Mouse (Mus musculus) urinary bladder, adult 2 months (tissue): ENCODE measurements around the gene Anxa11. TPM values are rescaled to one million over a fixed set of nuclear protein-coding genes. Genes with fewer than 3 reads are reported as not detected.
"Not testable (repeated sequence)": the region's sequence is repeated elsewhere in the genome, so short reads cannot be mapped to it uniquely, and the experiment has no call there.

Source experiments
- DNase-seq: peaks from one replicate; pipeline ENCODE4 v3.0.0; 2022; ENCODE audit warnings: low spot score
- polyA plus RNA-seq: library from polyadenylated mRNA; depleted of rRNA; stranded (reverse); fragments of >200 nt; gene quantifications from 2 replicates; pipeline ENCODE4 v1.2.3, GENCODE M21; 2012; rRNA removed

Gene Anxa11
- polyA plus RNA-seq, 1 experiment: 65.5 TPM

GRCm38 (mm10) chr14:25869135-25869878, 27.4 kb downstream of the Anxa11 start:
- no peak for DNase-seq

GRCm38 (mm10) chr14:25872461-25873415, 30.8 kb downstream of the Anxa11 start:
- DNase-seq: no peak

DNA sequence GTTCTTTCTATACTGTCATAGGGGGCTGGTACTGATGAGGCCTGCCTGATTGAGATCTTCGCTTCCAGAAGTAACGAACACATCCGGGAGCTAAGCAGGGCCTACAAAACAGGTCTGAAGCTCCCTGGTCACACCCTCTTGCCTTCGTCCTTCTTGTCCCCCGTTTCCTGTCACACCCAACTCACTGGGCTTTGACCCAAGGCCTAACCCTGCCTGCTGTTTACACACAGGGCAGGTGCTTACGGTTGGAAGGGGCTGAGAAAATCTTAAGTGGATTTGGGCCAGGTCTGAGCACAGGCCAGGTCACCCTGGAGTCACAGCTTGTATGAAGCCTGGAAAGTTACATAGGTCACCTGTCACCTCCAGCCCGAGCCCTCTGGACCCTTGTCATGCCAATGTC, 34.7 kb downstream of the Anxa11 start:
- not testable (repeated sequence) for DNase-seq

GRCm38 (mm10) chr14:25881769-25882168, 39.8 kb downstream of the Anxa11 start:
- not testable (repeated sequence) for DNase-seq

DNA sequence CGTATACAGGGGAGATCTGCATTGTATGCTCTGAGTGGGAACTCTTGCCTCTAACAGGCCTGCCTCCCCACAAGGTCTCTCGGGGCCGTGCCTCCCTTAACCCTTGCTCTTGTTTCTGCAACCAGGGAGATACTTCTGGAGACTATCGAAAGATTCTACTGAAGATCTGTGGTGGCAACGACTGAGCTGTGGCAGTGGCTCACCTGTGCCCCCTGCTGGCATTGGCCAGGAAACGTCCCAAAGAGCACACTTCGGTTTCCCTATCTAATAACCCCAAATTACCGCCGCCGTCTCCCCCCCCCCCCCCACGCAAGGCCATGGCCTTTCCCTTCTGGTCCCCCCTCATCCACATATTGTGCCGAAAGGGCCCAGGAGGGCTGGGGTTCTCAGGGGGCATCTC, 43.9 kb downstream of the Anxa11 start:
- DNase-seq: not testable (repeated sequence)

DNA sequence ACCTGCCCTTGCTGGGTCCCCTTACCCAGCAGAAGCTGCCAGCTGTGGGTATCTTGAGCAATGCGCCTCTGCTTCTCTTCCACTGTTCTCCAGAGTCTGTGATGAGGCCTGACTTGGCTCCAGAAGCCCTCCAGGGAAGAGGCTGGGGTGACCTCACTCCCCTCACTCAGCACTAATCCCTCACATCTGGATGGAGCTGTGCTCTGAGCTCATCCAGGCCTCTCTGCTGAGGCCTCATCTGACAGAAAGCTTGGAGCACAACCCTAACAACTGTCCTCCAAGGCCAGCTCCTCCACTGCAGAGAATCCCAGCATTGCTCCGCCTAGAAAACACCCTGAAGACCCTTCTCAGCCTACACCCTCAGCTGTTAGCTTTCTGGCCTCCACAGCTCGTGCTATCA, 52.6 kb downstream of the Anxa11 start:
- not testable (repeated sequence) for DNase-seq

- DNase-seq: not testable (repeated sequence)
These were observed 53.7 kb downstream of the Anxa11 start for GRCm38 (mm10) chr14:25895686-25896085.

GRCm38 (mm10) chr14:25903000-25903399, 61.0 kb downstream of the Anxa11 start, which contains the start of gene Plac9a:
Gene Plac9a, minus strand, starts transcription at chr14:25903100.
- DNase-seq: not testable (repeated sequence)

GRCm38 (mm10) chr14:25905243-25905642, 63.3 kb downstream of the Anxa11 start:
- not testable (repeated sequence) for DNase-seq

DNA sequence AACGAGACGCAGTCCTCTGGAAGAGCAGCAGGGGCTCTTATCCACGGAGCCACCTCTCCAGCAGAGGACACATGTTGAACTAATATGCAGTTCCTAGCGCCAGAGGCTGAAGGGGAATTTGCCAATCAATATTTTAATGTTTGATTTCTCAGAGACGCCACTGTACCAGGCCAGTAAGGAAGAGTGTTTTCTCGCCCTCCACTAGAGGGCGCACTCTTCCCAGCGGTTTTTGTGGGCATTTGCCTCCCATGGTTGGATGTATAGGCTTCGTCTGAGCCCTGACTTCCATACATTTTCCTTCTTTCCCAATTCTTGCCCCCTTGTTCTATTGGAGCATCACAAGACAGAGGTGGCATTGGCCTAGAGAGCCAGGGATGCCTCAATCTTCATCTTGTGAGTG, 65.3 kb downstream of the Anxa11 start:
- DNase-seq: not testable (repeated sequence)

DNA sequence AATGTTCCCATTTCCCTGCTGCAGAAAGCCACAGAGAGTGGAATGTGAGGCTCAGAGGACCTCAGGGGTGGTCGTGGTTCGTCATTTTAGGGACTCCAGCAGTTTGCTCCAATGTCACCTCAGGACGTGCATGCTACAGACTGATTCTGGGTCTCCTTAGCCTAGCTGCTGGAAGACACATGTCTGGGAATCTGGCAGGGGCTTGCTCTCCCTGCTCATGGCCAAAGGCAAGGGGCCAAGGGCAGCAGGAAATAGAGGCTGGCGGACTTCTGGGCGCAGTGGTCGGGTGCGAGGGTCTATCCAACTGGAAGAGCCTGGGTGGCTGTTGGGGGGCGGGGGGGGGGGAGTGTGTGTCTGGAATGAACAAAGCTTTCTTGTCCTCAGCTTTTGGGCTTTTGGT, 67.0 kb downstream of the Anxa11 start:
- not testable (repeated sequence) for DNase-seq

DNA sequence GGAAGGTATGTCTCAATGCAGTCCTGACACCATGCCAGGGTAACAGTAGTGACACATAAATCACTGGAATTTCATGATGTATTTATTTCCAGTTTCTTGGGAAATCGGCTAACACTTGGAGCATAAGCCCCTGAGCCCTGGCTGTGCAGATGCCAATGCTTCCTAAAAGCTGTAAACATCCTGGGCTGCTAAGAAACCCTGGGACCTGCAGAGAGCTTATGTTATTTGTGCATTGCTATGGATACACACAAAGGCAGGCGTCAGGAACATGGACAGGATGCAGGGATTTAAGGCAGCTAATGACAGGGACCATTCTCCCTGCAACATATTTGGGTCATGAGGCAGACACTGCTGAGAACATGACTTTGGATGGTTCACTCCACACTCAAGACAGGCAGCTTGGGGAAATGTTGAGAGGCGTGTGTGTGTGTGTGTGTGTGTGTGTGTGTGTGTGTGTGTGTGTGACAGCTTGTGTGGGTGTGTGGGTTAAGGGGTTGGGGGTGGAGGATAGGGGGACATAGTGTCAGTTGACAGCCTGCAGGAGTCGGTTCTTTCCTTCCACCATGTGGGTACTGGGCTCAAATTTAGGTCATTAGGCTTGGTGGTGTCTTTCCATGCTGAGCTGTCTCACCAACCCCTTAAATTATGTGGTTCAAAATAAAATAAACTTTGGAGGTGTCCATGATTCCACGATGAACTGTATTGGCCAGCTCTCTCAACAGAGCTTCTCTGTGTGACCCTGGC, 76.6 kb downstream of the Anxa11 start:
- not testable (repeated sequence) for DNase-seq

DNA sequence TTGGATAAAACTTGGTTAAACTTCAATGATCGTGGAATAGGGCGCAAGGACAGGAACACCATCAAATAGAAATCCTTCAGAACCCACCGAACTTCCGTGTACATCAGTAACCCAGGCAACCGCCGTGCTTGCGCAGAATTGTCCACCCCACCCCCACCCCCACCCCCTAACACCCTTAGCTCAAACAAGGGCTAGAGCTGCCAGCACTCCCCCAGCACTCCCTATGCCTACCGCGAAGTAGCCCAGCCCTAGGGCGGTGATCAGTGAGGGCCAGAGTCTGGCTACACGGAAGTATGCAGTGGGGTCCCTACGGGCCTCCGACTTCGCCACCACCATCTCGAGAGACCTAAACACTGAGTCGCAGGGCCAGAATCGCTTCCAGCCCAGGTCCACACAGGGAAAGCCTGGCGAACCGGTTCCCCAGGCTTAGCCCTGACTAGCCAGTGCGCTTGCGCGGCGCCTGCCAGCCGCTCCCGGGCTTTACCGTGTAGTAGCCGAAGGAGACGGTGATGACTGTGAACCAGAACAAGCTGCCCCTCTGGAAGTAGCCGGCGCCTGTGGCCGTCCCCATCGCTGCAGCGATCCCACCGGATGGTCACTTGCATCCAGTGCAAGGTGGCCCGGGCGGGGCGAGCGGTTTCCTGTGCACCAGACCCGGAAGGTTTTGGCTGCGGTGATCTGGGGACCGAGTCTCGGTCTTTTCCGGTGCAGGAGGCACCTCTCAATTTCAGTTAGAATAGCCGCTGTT, 85.0 kb downstream of the Anxa11 start:
- DNase-seq: not testable (repeated sequence)

DNA sequence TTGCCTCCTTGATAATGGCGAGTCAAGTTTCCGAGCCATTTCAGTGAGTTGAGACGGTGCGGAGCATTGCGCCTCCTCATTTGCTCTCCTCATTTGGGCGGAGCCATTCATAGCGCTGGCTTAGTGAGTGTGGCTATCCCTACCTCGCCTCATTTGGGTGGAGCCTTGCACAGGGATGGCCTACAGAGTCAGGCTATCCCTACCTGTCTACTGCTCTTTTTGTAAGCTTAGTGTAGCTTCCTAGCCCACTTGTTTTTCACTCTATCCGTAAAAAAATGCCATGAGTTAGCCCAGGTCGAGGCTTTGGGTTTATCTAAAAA, 85.6 kb downstream of the Anxa11 start, which contains the start of gene Tmem254a:
TSS of gene Tmem254a (minus strand) at position 111 of the 320 bp plus-strand sequence.
- not testable (repeated sequence) for DNase-seq

Other genes with a start within 250 kb of the Anxa11 start
- 21.2 and 27.2 TPM in 2 replicates for gene Ppif, start 148.0 kb upstream of the Anxa11 start, polyA plus RNA-seq
- 62.1 and 79.7 TPM in 2 replicates for gene Zcchc24, start 73.1 kb upstream of the Anxa11 start, polyA plus RNA-seq
- gene Plac9a, start 60.9 kb downstream of the Anxa11 start, polyA plus RNA-seq: 6.9 and 8.5 TPM in 2 replicates
- gene Tmem254a, start 85.5 kb downstream of the Anxa11 start, polyA plus RNA-seq: 3.4 and 5.7 TPM in 2 replicates
- not detected in 2 replicates for gene Cphx1, start 96.1 kb downstream of the Anxa11 start, polyA plus RNA-seq
- 1.7 and 2.4 TPM in 2 replicates for gene Duxbl1, start 136.4 kb downstream of the Anxa11 start, polyA plus RNA-seq
- gene Gm9780, start 200.6 kb downstream of the Anxa11 start, polyA plus RNA-seq: 165 and 279 TPM in 2 replicates
- 16.9 and 24.6 TPM in 2 replicates for gene Tmem254c, start 225.2 kb downstream of the Anxa11 start, polyA plus RNA-seq
- gene Cphx2, start 239.4 kb downstream of the Anxa11 start, polyA plus RNA-seq: not detected in 2 replicates
- not detected in 2 replicates for gene Cphx3, start 240.1 kb downstream of the Anxa11 start, polyA plus RNA-seq